Mouse (Mus musculus) spleen, embryonic (tissue): Measurements from ENCODE around the gene Clasrp.

Source experiments
- CTCF ChIA-PET: fragments of 350-600 bp; sonication (Branson Sonifier 250); formaldehyde crosslinking; loops from one replicate; lab custom pipeline; 2022; lab: Charles Lee

The Clasrp gene

GRCm38 (mm10) chr7:19564455-19564854, 39.8 kb downstream of the Clasrp start:
- CTCF ChIA-PET, result interaction anchor here (0.5 kb wide), 1 partner anchor 21 kb away, joined by 3 read pairs; no protein-coding TSS in a partner anchor

DNA sequence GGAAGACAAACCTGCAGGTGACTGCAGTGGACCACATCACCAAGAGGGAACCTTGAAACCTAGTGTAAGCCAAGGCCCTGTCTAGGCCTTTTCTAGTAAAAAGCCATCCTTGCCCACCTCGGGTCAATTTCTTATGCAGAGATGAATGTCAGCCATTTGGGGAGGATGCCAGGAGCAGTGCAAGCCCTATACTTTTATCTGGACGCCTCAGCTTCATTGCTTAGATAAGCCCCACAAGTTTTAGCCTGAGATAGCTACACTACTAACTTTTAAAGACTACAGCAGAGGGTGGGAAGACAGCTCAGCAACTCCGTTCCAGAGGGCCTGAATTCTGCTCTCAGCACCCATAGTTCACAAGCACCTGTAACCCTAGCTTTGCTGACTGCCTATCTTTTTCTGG, 40.4 kb downstream of the Clasrp start:
- CTCF ChIA-PET, result no interaction called here

- CTCF ChIA-PET, result interaction anchor here (0.6 to 1.4 kb wide), 3 partner anchors 8 to 55 kb away, joined by 3 to 5 read pairs (median 4); partner anchors contain the start of genes Bloc1s3 and Trappc6a
Observed at GRCm38 (mm10) chr7:19562643-19563410, 41.5 kb downstream of the Clasrp start, which contains the start of gene Ppp1r37. Gene Ppp1r37, minus strand, starts transcription at chr7:19563076.

DNA sequence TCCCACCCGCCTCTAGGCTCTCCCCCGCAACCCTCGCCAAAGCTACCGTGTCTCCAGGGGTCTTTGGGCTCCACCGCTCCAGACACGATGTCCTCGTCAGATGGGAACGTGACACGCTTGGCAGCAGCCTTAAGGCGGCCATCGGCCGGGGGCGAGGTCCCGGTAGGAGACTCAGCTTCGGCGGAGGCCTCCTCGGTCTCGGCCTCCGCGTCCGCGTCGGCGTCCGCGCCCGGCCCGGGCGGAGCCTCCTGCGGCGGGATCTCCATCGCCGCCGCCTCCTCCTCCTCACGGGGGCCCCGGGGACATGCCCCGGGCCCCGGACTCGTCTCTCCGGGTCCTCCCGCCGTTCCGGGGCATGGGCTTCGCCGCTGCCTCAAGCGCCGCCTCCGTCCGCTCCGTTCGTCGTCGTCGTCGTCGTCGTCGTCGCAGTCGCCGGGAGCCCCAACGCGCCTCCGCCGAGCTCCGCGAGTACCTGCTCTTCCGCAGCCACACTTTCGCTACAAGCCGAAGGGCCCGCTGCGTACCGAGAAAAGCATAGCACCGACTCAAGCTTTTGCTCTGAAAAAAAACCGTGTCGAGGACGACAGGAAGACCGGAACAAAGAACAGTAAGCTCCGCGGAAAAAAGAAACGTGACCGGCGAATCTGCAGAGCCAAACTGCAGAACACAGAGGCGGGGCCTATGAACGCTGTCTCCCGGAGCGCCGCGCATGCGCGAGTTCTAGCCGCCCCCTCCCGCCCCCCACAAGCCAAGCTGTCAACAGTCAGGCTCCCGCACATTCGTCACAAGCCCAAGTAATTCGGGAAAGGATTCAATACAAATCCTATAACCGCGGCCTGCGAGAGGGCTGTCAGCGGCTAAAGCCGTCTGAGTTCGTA, 42.3 kb downstream of the Clasrp start:
- CTCF ChIA-PET, result interaction anchor here (0.6 to 1.4 kb wide), 3 partner anchors 9 to 54 kb away, joined by 3 to 5 read pairs (median 4); partner anchors contain the start of genes Bloc1s3 and Trappc6a

GRCm38 (mm10) chr7:19561431-19561764, 42.9 kb downstream of the Clasrp start:
- CTCF ChIA-PET, result interaction anchor here (0.6 kb wide), 1 partner anchor 183 kb away, joined by 3 read pairs; no protein-coding TSS in a partner anchor

GRCm38 (mm10) chr7:19560491-19561260, 43.6 kb downstream of the Clasrp start:
- CTCF ChIA-PET, result interaction anchor here (0.6 kb wide), 1 partner anchor 182 kb away, joined by 3 read pairs; no protein-coding TSS in a partner anchor

DNA sequence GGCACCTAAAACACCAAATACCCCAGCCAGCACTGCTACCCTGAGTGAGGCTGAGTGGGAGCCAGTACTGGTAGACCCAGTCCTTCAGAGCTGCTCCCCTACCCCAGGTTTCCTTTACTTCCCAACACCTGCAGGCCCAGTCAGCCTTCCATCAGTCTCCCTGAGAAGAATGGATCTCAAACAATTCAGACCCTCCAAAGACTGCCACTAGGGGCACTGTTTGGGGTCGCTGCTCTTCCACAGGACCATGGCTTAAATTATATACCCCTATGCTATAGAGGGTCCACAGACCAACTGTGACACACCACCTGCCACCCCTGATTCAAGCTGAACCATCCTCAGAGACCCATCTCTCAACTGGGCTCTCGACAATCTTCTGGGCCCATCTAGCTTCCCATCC, 45.3 kb downstream of the Clasrp start:
- CTCF ChIA-PET, result no interaction called here

GRCm38 (mm10) chr7:19557982-19558900, 46.0 kb downstream of the Clasrp start:
- CTCF ChIA-PET, result interaction anchor here (0.6 to 0.7 kb wide), 2 partner anchors 42 to 211 kb away, joined by 12 to 20 read pairs; no protein-coding TSS in a partner anchor

GRCm38 (mm10) chr7:19557086-19557485, 47.2 kb downstream of the Clasrp start:
- CTCF ChIA-PET, result interaction anchor here (0.7 kb wide), 1 partner anchor 210 kb away, joined by 12 read pairs; no protein-coding TSS in a partner anchor

- CTCF ChIA-PET, result no interaction called here
Observed at GRCm38 (mm10) chr7:19554168-19554567, 50.1 kb downstream of the Clasrp start.

DNA sequence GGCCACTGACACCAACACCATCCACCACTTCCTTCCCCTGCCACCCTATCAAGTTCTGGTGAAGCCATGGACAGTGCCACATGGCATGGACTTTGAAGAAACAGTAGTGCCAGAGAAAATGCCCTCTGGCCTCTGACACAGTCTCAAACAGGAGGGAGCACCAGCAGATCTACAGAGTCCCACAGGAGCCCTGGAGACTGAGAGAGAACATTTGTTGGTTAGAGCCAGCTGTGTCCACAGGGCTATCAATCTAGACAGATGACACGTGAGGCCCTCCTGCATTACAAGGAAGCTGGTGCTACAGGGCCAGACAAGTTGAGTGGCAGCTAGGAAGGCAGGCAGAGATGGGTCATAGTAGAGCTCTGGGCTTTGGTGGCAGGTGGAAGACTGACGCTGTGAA, 51.8 kb downstream of the Clasrp start:
- CTCF ChIA-PET, result no interaction called here

DNA sequence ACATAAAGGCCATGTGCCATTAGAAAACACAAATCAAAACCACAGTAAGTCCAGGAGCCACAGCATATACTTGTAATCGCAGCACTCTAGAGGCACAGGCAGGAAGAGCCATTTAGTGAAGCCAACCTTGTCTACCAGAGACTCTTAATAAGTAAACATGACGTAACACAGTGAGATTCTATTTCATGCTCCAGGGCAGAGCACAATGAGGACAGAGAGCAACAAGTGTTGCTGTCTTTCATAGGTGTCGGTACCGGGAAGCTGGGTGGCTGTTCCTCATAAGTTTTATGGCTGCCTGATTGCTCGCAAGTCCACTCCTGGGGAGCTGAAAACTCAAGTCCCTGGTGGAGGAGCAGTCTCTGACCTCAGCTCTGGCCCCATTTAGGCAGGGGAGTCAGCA, 52.7 kb downstream of the Clasrp start:
- CTCF ChIA-PET, result no interaction called here

- CTCF ChIA-PET, result no interaction called here
Observed at GRCm38 (mm10) chr7:19549394-19549793, 54.9 kb downstream of the Clasrp start.

- CTCF ChIA-PET, result no interaction called here
Observed at GRCm38 (mm10) chr7:19547344-19547969, 56.8 kb downstream of the Clasrp start.

DNA sequence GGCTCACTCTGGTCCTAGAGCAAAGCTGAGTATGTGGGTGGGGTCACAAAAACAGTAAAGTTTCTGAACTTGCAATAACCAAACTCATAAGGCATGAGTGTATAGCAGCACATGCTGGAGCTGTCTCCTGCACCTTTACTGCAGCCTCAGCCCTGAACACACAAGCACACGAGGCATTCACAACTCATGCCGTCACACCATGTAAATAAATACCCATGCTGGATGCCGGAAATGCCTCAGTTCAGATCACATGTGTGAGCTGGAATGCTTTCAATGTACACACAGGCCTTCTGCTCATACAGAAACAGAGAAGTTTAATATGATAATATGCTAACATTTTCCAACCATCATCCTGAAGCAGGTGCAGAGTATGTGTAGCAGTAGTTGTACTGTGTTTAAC, 58.3 kb downstream of the Clasrp start:
- CTCF ChIA-PET, result no interaction called here

DNA sequence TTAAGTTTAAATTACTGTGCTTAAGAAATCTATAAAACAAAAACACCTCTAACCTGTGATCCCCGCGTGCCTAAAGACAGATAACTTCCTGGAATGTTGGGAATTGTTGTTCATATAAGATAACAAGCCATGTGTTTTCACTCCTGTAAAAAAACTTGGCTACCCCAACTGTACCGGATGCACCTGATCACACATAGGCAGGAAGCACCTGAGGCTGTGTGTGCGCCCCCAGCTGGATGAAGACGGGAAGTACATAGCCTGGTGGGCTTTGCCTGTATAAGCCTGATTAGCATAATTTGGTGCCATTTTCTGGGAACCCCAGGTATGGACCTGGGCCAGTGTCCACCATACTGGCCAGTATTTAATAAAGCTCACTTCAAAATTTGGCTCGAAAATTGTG, 60.7 kb downstream of the Clasrp start:
- CTCF ChIA-PET, result no interaction called here

- CTCF ChIA-PET, result no interaction called here
Observed at GRCm38 (mm10) chr7:19542155-19542691, 62.1 kb downstream of the Clasrp start.

- CTCF ChIA-PET, result no interaction called here
Observed at GRCm38 (mm10) chr7:19541681-19542154, 62.6 kb downstream of the Clasrp start.
